Mouse (Mus musculus): ENCODE results near the gene Itln1. TPM values are rescaled to one million over a fixed set of nuclear protein-coding genes. Genes with fewer than 3 reads are reported as not detected.
A peak's percentile ranks its signal among the peaks of the same experiment; 100 is the strongest.

The Itln1 gene
- polyA plus RNA-seq, 1 experiment from 2014 or later, result not detected

GRCm38 (mm10) chr1:171552230-171552629 is 17.1 kb upstream of the Itln1 start:
- Histone ChIP-seq H3K9ac (ENCODE audit: low read length) (no peak overlapping the region), H3K4me2 (ENCODE audit: low read length) (peak overlapping the region; percentile 41; the same call in 1 of the 2 replicates), H3K27me3 (ENCODE audit: control insufficient read depth, insufficient read depth, low read length) (no peaks in the 10 kb centered on the region), H3K4me1 (ENCODE audit: control insufficient read depth in 2 of 2, insufficient read depth in 2 of 2, low read length in 2 of 2) (peaks cover 9 to 11% of the 10 kb centered on the region in 2 experiments), H3K36me3 (ENCODE audit: control insufficient read depth, insufficient read depth, low read length) (no peaks in the 10 kb centered on the region), H3K9me3 (ENCODE audit: control insufficient read depth, low read length) (0 out of 2 replicates have a peak, but pooled peaks cover 2% of the 10 kb centered on the region), H3K27ac (replicated peaks in 1 of 2; ENCODE audit: control insufficient read depth in 1 of 2, insufficient read depth in 1 of 2, low read depth in 2 of 2, low read length in 2 of 2) (peak overlapping the region; percentile 48 to 80), H3K4me3 (ENCODE audit: control insufficient read depth in 1 of 2, insufficient read depth in 1 of 2, low read depth in 1 of 2, low read length in 2 of 2) (no peak overlapping the region)
- peak; percentile 31; the same call in 1 of the 2 replicates for ATAC-seq (ENCODE audit: insufficient number of reproducible peaks, insufficient read depth, low FRiP score, low read depth)
- 82% methylated on average over 2 of the region's 2 CpGs for WGBS

GRCm38 (mm10) chr1:171551326-171551725 is 16.2 kb upstream of the Itln1 start:
- Histone ChIP-seq H3K9me3 (ENCODE audit: control insufficient read depth, low read length) (0 out of 2 replicates have a peak, but pooled peaks cover 2% of the 10 kb centered on the region), H3K27me3 (ENCODE audit: control insufficient read depth, insufficient read depth, low read length) (no peaks in the 10 kb centered on the region), H3K27ac (replicated peaks in 1 of 2; ENCODE audit: control insufficient read depth in 1 of 2, insufficient read depth in 1 of 2, low read depth in 2 of 2, low read length in 2 of 2) (no peak overlapping the region), H3K36me3 (ENCODE audit: control insufficient read depth, insufficient read depth, low read length) (no peaks in the 10 kb centered on the region), H3K4me1 (ENCODE audit: control insufficient read depth in 2 of 2, insufficient read depth in 2 of 2, low read length in 2 of 2) (peaks cover 9 to 11% of the 10 kb centered on the region in 2 experiments), H3K9ac (ENCODE audit: low read length) (no peak overlapping the region), H3K4me3 (ENCODE audit: control insufficient read depth in 1 of 2, insufficient read depth in 1 of 2, low read depth in 1 of 2, low read length in 2 of 2) (no peak overlapping the region), H3K4me2 (ENCODE audit: low read length) (no peak overlapping the region)
- ATAC-seq (ENCODE audit: insufficient number of reproducible peaks, insufficient read depth, low FRiP score, low read depth), result no peak
- WGBS, result 89% methylated on average over 7 of the region's 7 CpGs

GRCm38 (mm10) chr1:171540694-171541093 is 5.6 kb upstream of the Itln1 start:
- no peaks in the 10 kb centered on the region for H3K36me3 ChIP-seq (ENCODE audit: control insufficient read depth, insufficient read depth, low read length)
- H3K9me3 ChIP-seq (ENCODE audit: control insufficient read depth, low read length), result no peaks in the 10 kb centered on the region
- no peak overlapping the region for H3K9ac ChIP-seq (ENCODE audit: low read length)
- H3K27ac ChIP-seq (replicated peaks in 1 of 2; ENCODE audit: control insufficient read depth in 1 of 2, insufficient read depth in 1 of 2, low read depth in 2 of 2, low read length in 2 of 2), result no peak overlapping the region
- no peaks in the 10 kb centered on the region for H3K4me1 ChIP-seq (ENCODE audit: control insufficient read depth in 2 of 2, insufficient read depth in 2 of 2, low read length in 2 of 2)
- 71% methylated on average over 1 of the region's 1 CpGs for WGBS
- H3K4me3 ChIP-seq (ENCODE audit: control insufficient read depth in 1 of 2, insufficient read depth in 1 of 2, low read depth in 1 of 2, low read length in 2 of 2), result no peak overlapping the region
- no peaks in the 10 kb centered on the region for H3K27me3 ChIP-seq (ENCODE audit: control insufficient read depth, insufficient read depth, low read length)
- ATAC-seq (ENCODE audit: insufficient number of reproducible peaks, insufficient read depth, low FRiP score, low read depth), result no peak
- no peak overlapping the region for H3K4me2 ChIP-seq (ENCODE audit: low read length)

- Histone ChIP-seq H3K4me2 (ENCODE audit: low read length) (no peak overlapping the region), H3K9ac (ENCODE audit: low read length) (no peak overlapping the region), H3K36me3 (ENCODE audit: control insufficient read depth, insufficient read depth, low read length) (no peaks in the 10 kb centered on the region), H3K27ac (replicated peaks in 1 of 2; ENCODE audit: control insufficient read depth in 1 of 2, insufficient read depth in 1 of 2, low read depth in 2 of 2, low read length in 2 of 2) (no peak overlapping the region), H3K4me3 (ENCODE audit: control insufficient read depth in 1 of 2, insufficient read depth in 1 of 2, low read depth in 1 of 2, low read length in 2 of 2) (no peak overlapping the region), H3K27me3 (ENCODE audit: control insufficient read depth, insufficient read depth, low read length) (no peaks in the 10 kb centered on the region), H3K9me3 (ENCODE audit: control insufficient read depth, low read length) (no peaks in the 10 kb centered on the region), H3K4me1 (ENCODE audit: control insufficient read depth in 2 of 2, insufficient read depth in 2 of 2, low read length in 2 of 2) (no peaks in the 10 kb centered on the region)
- no peak for ATAC-seq (ENCODE audit: insufficient number of reproducible peaks, insufficient read depth, low FRiP score, low read depth)
Observed at GRCm38 (mm10) chr1:171534557-171534956, 537 bp downstream of the Itln1 start.

- no peak overlapping the region for H3K27ac ChIP-seq (replicated peaks in 1 of 2; ENCODE audit: control insufficient read depth in 1 of 2, insufficient read depth in 1 of 2, low read depth in 2 of 2, low read length in 2 of 2)
- H3K9me3 ChIP-seq (ENCODE audit: control insufficient read depth, low read length), result no peaks in the 10 kb centered on the region
- no peaks in the 10 kb centered on the region for H3K27me3 ChIP-seq (ENCODE audit: control insufficient read depth, insufficient read depth, low read length)
- ATAC-seq (ENCODE audit: insufficient number of reproducible peaks, insufficient read depth, low FRiP score, low read depth), result no peak
- H3K9ac ChIP-seq (ENCODE audit: low read length), result no peak overlapping the region
- WGBS, result 58% methylated on average over 2 of the region's 2 CpGs
- H3K36me3 ChIP-seq (ENCODE audit: control insufficient read depth, insufficient read depth, low read length), result no peaks in the 10 kb centered on the region
- H3K4me3 ChIP-seq (ENCODE audit: control insufficient read depth in 1 of 2, insufficient read depth in 1 of 2, low read depth in 1 of 2, low read length in 2 of 2), result no peak overlapping the region
- no peak overlapping the region for H3K4me2 ChIP-seq (ENCODE audit: low read length)
- no peaks in the 10 kb centered on the region for H3K4me1 ChIP-seq (ENCODE audit: control insufficient read depth in 2 of 2, insufficient read depth in 2 of 2, low read length in 2 of 2)
Observed at GRCm38 (mm10) chr1:171532830-171533229, 2.3 kb downstream of the Itln1 start.

DNA sequence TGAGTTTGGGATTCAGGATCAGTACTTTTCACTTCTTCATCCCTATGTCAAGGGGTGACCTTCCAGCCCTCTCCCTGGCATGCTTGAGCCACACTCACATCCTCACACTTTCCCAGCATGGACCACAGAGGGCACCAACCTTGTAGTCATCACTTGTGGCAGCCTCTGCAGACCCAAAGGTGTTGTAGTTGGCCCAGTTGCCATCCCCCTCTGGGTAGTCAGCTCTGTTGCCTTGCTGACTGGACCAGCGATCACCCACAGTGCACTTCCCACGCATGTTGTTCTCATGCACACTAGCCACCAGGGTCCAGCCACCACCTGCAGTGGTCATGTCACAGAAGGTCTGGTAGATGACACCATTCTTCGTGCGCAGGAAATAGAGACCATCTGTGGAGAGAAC is 3.7 kb downstream of the Itln1 start:
- H3K9ac ChIP-seq (ENCODE audit: low read length), result no peak overlapping the region
- WGBS, result 90% methylated on average over 4 of the region's 4 CpGs
- no peaks in the 10 kb centered on the region for H3K4me1 ChIP-seq (ENCODE audit: control insufficient read depth in 2 of 2, insufficient read depth in 2 of 2, low read length in 2 of 2)
- H3K4me3 ChIP-seq (ENCODE audit: control insufficient read depth in 1 of 2, insufficient read depth in 1 of 2, low read depth in 1 of 2, low read length in 2 of 2), result no peak overlapping the region
- H3K36me3 ChIP-seq (ENCODE audit: control insufficient read depth, insufficient read depth, low read length), result no peaks in the 10 kb centered on the region
- no peak overlapping the region for H3K4me2 ChIP-seq (ENCODE audit: low read length)
- no peak for ATAC-seq (ENCODE audit: insufficient number of reproducible peaks, insufficient read depth, low FRiP score, low read depth)
- no peaks in the 10 kb centered on the region for H3K9me3 ChIP-seq (ENCODE audit: control insufficient read depth, low read length)
- no peak overlapping the region for H3K27ac ChIP-seq (replicated peaks in 1 of 2; ENCODE audit: control insufficient read depth in 1 of 2, insufficient read depth in 1 of 2, low read depth in 2 of 2, low read length in 2 of 2)
- H3K27me3 ChIP-seq (ENCODE audit: control insufficient read depth, insufficient read depth, low read length), result no peaks in the 10 kb centered on the region

DNA sequence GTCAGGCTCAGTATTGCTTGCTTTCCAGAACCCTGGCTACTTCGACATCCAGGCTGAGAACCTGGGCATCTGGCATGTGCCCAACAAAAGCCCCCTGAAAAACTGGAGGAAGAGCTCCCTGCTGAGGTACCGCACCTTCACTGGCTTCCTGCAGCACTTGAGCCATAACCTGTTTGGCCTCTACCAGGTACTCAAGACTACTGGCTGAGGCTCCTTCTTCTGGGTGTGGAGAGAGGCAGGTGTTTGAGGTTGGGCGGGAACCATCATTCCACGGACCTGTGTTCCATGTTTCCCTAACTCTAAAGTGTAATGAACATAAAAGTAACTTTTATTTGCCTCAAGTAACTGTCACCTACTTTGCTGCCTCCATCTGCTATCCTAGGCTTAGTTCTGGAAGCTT is 19.5 kb downstream of the Itln1 start:
- H3K27ac ChIP-seq (replicated peaks in 1 of 2; ENCODE audit: control insufficient read depth in 1 of 2, insufficient read depth in 1 of 2, low read depth in 2 of 2, low read length in 2 of 2), result no peak overlapping the region
- ATAC-seq (ENCODE audit: insufficient number of reproducible peaks, insufficient read depth, low FRiP score, low read depth), result no peak
- H3K36me3 ChIP-seq (ENCODE audit: control insufficient read depth, insufficient read depth, low read length), result no peaks in the 10 kb centered on the region
- H3K9ac ChIP-seq (ENCODE audit: low read length), result no peak overlapping the region
- 83% methylated on average over 4 of the region's 4 CpGs for WGBS
- no peak overlapping the region for H3K4me3 ChIP-seq (ENCODE audit: control insufficient read depth in 1 of 2, insufficient read depth in 1 of 2, low read depth in 1 of 2, low read length in 2 of 2)
- no peaks in the 10 kb centered on the region for H3K4me1 ChIP-seq (ENCODE audit: control insufficient read depth in 2 of 2, insufficient read depth in 2 of 2, low read length in 2 of 2)
- H3K27me3 ChIP-seq (ENCODE audit: control insufficient read depth, insufficient read depth, low read length), result no peaks in the 10 kb centered on the region
- H3K4me2 ChIP-seq (ENCODE audit: low read length), result no peak overlapping the region
- no peaks in the 10 kb centered on the region for H3K9me3 ChIP-seq (ENCODE audit: control insufficient read depth, low read length)

- 8% methylated on average over 1 of the region's 1 CpGs for WGBS
- H3K4me2 ChIP-seq (ENCODE audit: low read length), result no peak overlapping the region
- H3K27ac ChIP-seq (replicated peaks in 1 of 2; ENCODE audit: control insufficient read depth in 1 of 2, insufficient read depth in 1 of 2, low read depth in 2 of 2, low read length in 2 of 2), result no peak overlapping the region
- H3K9me3 ChIP-seq (ENCODE audit: control insufficient read depth, low read length), result no peaks in the 10 kb centered on the region; the same call in 1 of the 2 replicates
- no peaks in the 10 kb centered on the region for H3K27me3 ChIP-seq (ENCODE audit: control insufficient read depth, insufficient read depth, low read length)
- no peaks in the 10 kb centered on the region for H3K36me3 ChIP-seq (ENCODE audit: control insufficient read depth, insufficient read depth, low read length)
- H3K4me1 ChIP-seq (ENCODE audit: control insufficient read depth in 2 of 2, insufficient read depth in 2 of 2, low read length in 2 of 2), result no peaks in the 10 kb centered on the region
- H3K4me3 ChIP-seq (ENCODE audit: control insufficient read depth in 1 of 2, insufficient read depth in 1 of 2, low read depth in 1 of 2, low read length in 2 of 2), result no peak overlapping the region
- ATAC-seq (ENCODE audit: insufficient number of reproducible peaks, insufficient read depth, low FRiP score, low read depth), result no peak
- H3K9ac ChIP-seq (ENCODE audit: low read length), result no peak overlapping the region
Observed at GRCm38 (mm10) chr1:171515039-171515438, 20.1 kb downstream of the Itln1 start.
